Mouse (Mus musculus): ENCODE results near the gene Csk. TPM values are rescaled to one million over a fixed set of nuclear protein-coding genes. Genes with fewer than 3 reads are reported as not detected.

The Csk gene
- 28.8 and 33.9 TPM in 2 replicates for polyA plus RNA-seq (2016; fragmentation: Nextera tagmentation; extraction: Ambion mirVana)

- WGBS = 38% methylated on average over 5 of the region's 5 CpGs
- Histone ChIP-seq H3K27me3 (ENCODE audit: poor library complexity, severe bottlenecking) (peaks cover 54% of the 10 kb centered on the region), H3K9me3 (no peaks in the 10 kb centered on the region), H3K4me1 (peaks cover 55% of the 10 kb centered on the region), H3K27ac (peak within 1 kb of the TSS; percentile 69), H3K4me3 (peak within 1 kb of the TSS; percentile 10; the same call in 1 of the 2 replicates), H3K36me3 (replicated peaks) (no peaks in the 10 kb centered on the region)
- DNase-seq (ENCODE audit: extremely low spot score, low spot score) = no peak
Observed at GRCm38 (mm10) chr9:57653283-57653682, at the start of gene Csk. Gene Csk (minus strand): TSS chr9:57653631.

- H3K4me3 ChIP-seq = no peak overlapping the region
- no peak overlapping the region for H3K27ac ChIP-seq
- peaks cover 50% of the 10 kb centered on the region for H3K27me3 ChIP-seq (ENCODE audit: poor library complexity, severe bottlenecking)
- no peak for DNase-seq (ENCODE audit: extremely low spot score, low spot score)
- no peaks in the 10 kb centered on the region for H3K9me3 ChIP-seq
- H3K36me3 ChIP-seq (replicated peaks) = no peaks in the 10 kb centered on the region
- H3K4me1 ChIP-seq = peaks cover 19% of the 10 kb centered on the region
- 68% methylated on average over 1 of the region's 1 CpGs for WGBS
Observed at GRCm38 (mm10) chr9:57698466-57699150, 45.2 kb upstream of the Csk start.

- Histone ChIP-seq H3K27ac (no peak overlapping the region), H3K9me3 (no peaks in the 10 kb centered on the region), H3K4me3 (no peak overlapping the region), H3K36me3 (replicated peaks) (no peaks in the 10 kb centered on the region), H3K27me3 (ENCODE audit: poor library complexity, severe bottlenecking) (peaks cover 53% of the 10 kb centered on the region), H3K4me1 (peaks cover 19% of the 10 kb centered on the region)
- 8% methylated on average over 4 of the region's 4 CpGs for whole genome bisulfite sequencing
- no peak for DNase-seq (ENCODE audit: extremely low spot score, low spot score)
Observed at GRCm38 (mm10) chr9:57697380-57697779, 43.9 kb upstream of the Csk start.

DNA sequence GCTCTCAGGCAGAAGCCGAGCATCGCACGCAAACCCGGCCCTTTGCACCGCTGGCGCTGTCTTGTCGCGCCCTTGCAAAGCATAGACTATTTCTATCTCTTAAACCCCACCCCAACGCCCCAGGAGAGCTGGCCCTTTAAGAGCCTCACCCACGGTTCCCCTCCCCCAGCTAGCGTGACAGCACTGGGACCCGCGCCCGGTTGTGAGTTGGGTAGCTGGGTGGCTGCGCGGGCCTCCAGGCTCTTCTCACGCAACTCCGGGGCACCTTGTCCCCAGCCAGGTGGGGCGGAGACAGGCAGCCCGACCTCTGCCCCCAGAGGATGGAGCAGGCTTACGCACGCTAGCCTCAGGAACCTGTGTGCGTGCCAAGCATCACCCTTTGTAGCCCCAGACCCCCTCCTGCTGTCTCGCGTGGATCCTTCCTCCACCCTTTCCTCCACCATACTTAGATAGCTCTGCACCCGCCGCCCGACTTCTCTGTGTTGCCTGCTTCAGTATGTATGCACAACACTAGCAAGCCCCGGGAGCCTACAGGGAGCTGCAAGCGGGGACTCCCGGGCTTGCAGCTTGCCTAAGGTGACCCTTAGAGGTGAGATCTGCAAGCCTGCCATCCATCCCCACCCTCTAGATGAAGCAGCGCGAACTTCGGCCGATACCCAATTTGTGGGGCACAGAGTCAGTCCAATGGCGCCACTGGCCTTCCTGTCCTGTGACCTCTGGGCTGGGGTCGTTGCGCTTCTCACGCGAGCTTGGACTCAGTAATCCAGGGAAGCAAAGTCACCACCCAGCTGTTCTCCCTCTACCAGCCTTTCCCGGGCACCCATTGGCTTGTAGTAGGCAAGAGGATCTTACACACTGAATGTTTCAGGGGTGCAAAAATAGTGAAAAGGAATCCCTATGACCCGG lies 43.2 kb upstream of the Csk start:
- WGBS = 1% methylated on average over 42 of the region's 42 CpGs
- H3K27ac ChIP-seq = peak overlapping the region; percentile 13
- H3K36me3 ChIP-seq (replicated peaks) = no peaks in the 10 kb centered on the region
- peaks cover 19% of the 10 kb centered on the region for H3K4me1 ChIP-seq
- H3K4me3 ChIP-seq = peak overlapping the region; percentile 56
- H3K9me3 ChIP-seq = no peaks in the 10 kb centered on the region
- H3K27me3 ChIP-seq (ENCODE audit: poor library complexity, severe bottlenecking) = peaks cover 53% of the 10 kb centered on the region
- DNase-seq (ENCODE audit: extremely low spot score, low spot score) = peak; percentile 21

- WGBS = 81% methylated on average over 2 of the region's 2 CpGs
- no peaks in the 10 kb centered on the region for H3K9me3 ChIP-seq
- H3K4me3 ChIP-seq = no peak overlapping the region
- H3K4me1 ChIP-seq = peaks cover 19% of the 10 kb centered on the region
- no peak overlapping the region for H3K27ac ChIP-seq
- peaks cover 53% of the 10 kb centered on the region for H3K27me3 ChIP-seq (ENCODE audit: poor library complexity, severe bottlenecking)
- DNase-seq (ENCODE audit: extremely low spot score, low spot score) = no peak
- no peaks in the 10 kb centered on the region for H3K36me3 ChIP-seq (replicated peaks)
Observed at GRCm38 (mm10) chr9:57694108-57694507, 40.7 kb upstream of the Csk start.

GRCm38 (mm10) chr9:57688606-57689005 lies 35.2 kb upstream of the Csk start:
- Histone ChIP-seq H3K9me3 (no peaks in the 10 kb centered on the region), H3K4me1 (no peaks in the 10 kb centered on the region), H3K27ac (no peak overlapping the region), H3K4me3 (no peak overlapping the region), H3K36me3 (replicated peaks) (no peaks in the 10 kb centered on the region), H3K27me3 (ENCODE audit: poor library complexity, severe bottlenecking) (peaks cover 3% of the 10 kb centered on the region)
- DNase-seq (ENCODE audit: extremely low spot score, low spot score) = no peak
- WGBS = 88% methylated on average over 2 of the region's 2 CpGs

DNA sequence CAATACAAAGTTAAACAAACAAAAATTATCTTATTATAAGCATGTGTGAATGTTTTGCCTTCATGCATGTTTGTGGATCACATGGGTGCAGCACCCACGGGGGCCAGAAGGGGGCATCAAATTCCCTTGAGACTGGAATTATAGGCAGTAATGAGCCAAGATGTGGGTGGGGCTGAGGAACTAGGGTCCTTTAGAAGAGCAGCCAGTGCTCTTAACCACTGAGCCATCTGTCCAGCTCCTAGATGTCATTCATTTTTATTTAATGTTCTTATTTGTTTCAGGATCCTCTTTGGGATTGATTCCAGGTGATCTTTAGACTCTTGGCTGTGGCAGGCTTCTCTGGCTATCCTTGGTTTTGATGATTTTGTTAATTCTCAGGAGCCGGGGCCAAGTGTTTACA lies 34.7 kb upstream of the Csk start:
- Histone ChIP-seq H3K27ac (no peak overlapping the region), H3K36me3 (replicated peaks) (no peaks in the 10 kb centered on the region), H3K27me3 (ENCODE audit: poor library complexity, severe bottlenecking) (no peaks in the 10 kb centered on the region), H3K9me3 (no peaks in the 10 kb centered on the region), H3K4me1 (no peaks in the 10 kb centered on the region), H3K4me3 (no peak overlapping the region)
- DNase-seq (ENCODE audit: extremely low spot score, low spot score) = no peak
- 61% methylated on average over 2 of the region's 2 CpGs for WGBS

DNA sequence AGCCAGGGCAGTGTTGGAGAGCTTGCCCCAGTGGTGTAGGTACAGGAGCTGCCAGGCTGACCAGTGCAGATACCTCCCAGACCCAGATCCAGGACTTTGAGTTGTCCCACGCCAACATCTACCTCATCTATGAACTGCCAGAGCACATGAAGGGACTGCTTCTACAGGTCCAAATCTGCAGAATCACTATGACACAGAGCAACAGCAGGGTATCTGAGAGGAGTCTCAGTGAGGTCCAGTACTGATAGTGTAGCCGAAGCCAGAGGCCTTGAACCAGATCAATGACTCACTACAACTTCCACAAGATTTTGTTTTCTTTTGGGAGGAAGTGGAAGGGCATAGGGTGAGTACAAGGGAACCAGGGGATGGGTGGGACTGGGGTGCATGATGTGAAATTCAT lies 34.3 kb upstream of the Csk start, which contains the start of gene Cyp1a1:
Gene Cyp1a1 (plus strand): TSS at position 178 of the 400 bp plus-strand sequence.
- WGBS = 94% methylated on average over 2 of the region's 2 CpGs
- Histone ChIP-seq H3K4me1 (no peaks in the 10 kb centered on the region), H3K36me3 (replicated peaks) (no peaks in the 10 kb centered on the region), H3K4me3 (no peak within 1 kb of the TSS), H3K27ac (no peak within 1 kb of the TSS), H3K9me3 (no peaks in the 10 kb centered on the region), H3K27me3 (ENCODE audit: poor library complexity, severe bottlenecking) (no peaks in the 10 kb centered on the region)
- no peak for DNase-seq (ENCODE audit: extremely low spot score, low spot score)

- no peak for DNase-seq (ENCODE audit: extremely low spot score, low spot score)
- H3K4me1 ChIP-seq = no peaks in the 10 kb centered on the region
- no peaks in the 10 kb centered on the region for H3K27me3 ChIP-seq (ENCODE audit: poor library complexity, severe bottlenecking)
- no peak overlapping the region for H3K4me3 ChIP-seq
- 92% methylated on average over 5 of the region's 5 CpGs for WGBS
- no peaks in the 10 kb centered on the region for H3K9me3 ChIP-seq
- no peak overlapping the region for H3K27ac ChIP-seq
- H3K36me3 ChIP-seq (replicated peaks) = no peaks in the 10 kb centered on the region
Observed at GRCm38 (mm10) chr9:57686011-57686410, 32.6 kb upstream of the Csk start.

GRCm38 (mm10) chr9:57683520-57683919 lies 30.1 kb upstream of the Csk start, which contains the start of gene Cyp1a2:
Gene Cyp1a2 (minus strand): TSS chr9:57683703.
- WGBS = 80% methylated on average over 5 of the region's 5 CpGs
- Histone ChIP-seq H3K36me3 (replicated peaks) (no peaks in the 10 kb centered on the region), H3K27ac (no peak within 1 kb of the TSS), H3K9me3 (no peaks in the 10 kb centered on the region), H3K27me3 (ENCODE audit: poor library complexity, severe bottlenecking) (no peaks in the 10 kb centered on the region), H3K4me1 (no peaks in the 10 kb centered on the region), H3K4me3 (no peak within 1 kb of the TSS)
- no peak for DNase-seq (ENCODE audit: extremely low spot score, low spot score)

DNA sequence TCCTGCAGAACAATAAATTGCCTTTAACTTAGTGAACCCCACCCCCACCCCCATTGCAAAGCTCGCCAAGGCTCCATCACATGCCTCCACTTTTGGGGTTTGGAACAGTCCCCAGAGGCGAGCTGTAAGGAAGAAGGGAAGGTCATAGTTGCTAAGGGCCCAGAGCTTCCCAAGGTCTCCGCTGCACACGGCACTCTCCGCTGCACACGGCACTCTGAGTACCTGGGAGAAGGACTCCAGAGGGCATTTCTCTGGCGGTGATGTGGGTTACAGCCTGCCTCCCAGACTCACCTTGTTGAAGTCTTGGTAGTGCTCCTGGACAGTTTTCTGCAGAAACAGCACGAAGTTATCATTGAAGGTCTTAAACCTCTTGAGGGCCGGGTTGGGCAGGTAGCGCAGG lies 28.0 kb upstream of the Csk start:
- 87% methylated on average over 10 of the region's 10 CpGs for WGBS

GRCm38 (mm10) chr9:57671500-57671899 lies 18.1 kb upstream of the Csk start:
- 91% methylated on average over 5 of the region's 5 CpGs for WGBS
- Histone ChIP-seq H3K4me3 (no peak overlapping the region), H3K9me3 (no peaks in the 10 kb centered on the region), H3K36me3 (replicated peaks) (no peaks in the 10 kb centered on the region), H3K4me1 (no peaks in the 10 kb centered on the region), H3K27me3 (ENCODE audit: poor library complexity, severe bottlenecking) (0 out of 2 replicates have a peak, but pooled peaks cover 3% of the 10 kb centered on the region), H3K27ac (no peak overlapping the region)
- no peak for DNase-seq (ENCODE audit: extremely low spot score, low spot score)

More for the DNA sequence above, 28.0 kb upstream of the Csk start:
- no peaks in the 10 kb centered on the region for H3K27me3 ChIP-seq (ENCODE audit: poor library complexity, severe bottlenecking)
- no peaks in the 10 kb centered on the region for H3K9me3 ChIP-seq
- H3K27ac ChIP-seq = no peak overlapping the region
- H3K4me3 ChIP-seq = no peak overlapping the region
- no peak for DNase-seq (ENCODE audit: extremely low spot score, low spot score)
- H3K36me3 ChIP-seq (replicated peaks) = no peaks in the 10 kb centered on the region
- no peaks in the 10 kb centered on the region for H3K4me1 ChIP-seq

GRCm38 (mm10) chr9:57671037-57671436 lies 17.6 kb upstream of the Csk start:
- 87% methylated on average over 4 of the region's 4 CpGs for WGBS
- Histone ChIP-seq H3K27me3 (ENCODE audit: poor library complexity, severe bottlenecking) (0 out of 2 replicates have a peak, but pooled peaks cover 3% of the 10 kb centered on the region), H3K4me3 (no peak overlapping the region), H3K4me1 (no peaks in the 10 kb centered on the region), H3K36me3 (replicated peaks) (no peaks in the 10 kb centered on the region), H3K9me3 (no peaks in the 10 kb centered on the region), H3K27ac (no peak overlapping the region)
- no peak for DNase-seq (ENCODE audit: extremely low spot score, low spot score)

Measured in forebrain, embryonic 10.5 days (tissue).